Mouse (Mus musculus) T-helper 17 cell (primary cell): ENCODE data around the gene Cd48.
"Not testable (repeated sequence)": the region's sequence is repeated elsewhere in the genome, so short reads cannot be mapped to it uniquely, and the experiment has no call there.

Experiments used
- in situ Hi-C, 2 experiments: fragments of 300-600 bp; cut with MboI, MseI; formaldehyde crosslinking; loops; 1 replicate in 1 of 2; 2 replicates in 1 of 2; pipeline ENCODE4 v1.15.1; 2025; ENCODE audit warnings: high pct_unique_total_duplicates in 2 of 2

Gene Cd48

GRCm38 (mm10) chr1:171693918-171694317, 12.1 kb downstream of the Cd48 start:
- in situ Hi-C loops = loop anchor here in 1 of 2 experiments (5.0 kb wide), 1 partner anchor 77 kb away; no protein-coding TSS in a partner anchor

- in situ Hi-C loops = loop anchor here (5.0 kb wide), 2 partner anchors 42 to 87 kb away; no protein-coding TSS in a partner anchor
Observed at GRCm38 (mm10) chr1:171698983-171699382, 17.2 kb downstream of the Cd48 start.

- in situ Hi-C loops = not testable (repeated sequence)
Observed at GRCm38 (mm10) chr1:171713736-171714135, 31.9 kb downstream of the Cd48 start.

- in situ Hi-C loops = no loop called here
Observed at GRCm38 (mm10) chr1:171715434-171715833, 33.6 kb downstream of the Cd48 start.

GRCm38 (mm10) chr1:171716232-171716631, 34.4 kb downstream of the Cd48 start:
- in situ Hi-C loops = no loop called here

GRCm38 (mm10) chr1:171731195-171731594, 49.4 kb downstream of the Cd48 start:
- in situ Hi-C loops = no loop called here

- in situ Hi-C loops = no loop called here
Observed at GRCm38 (mm10) chr1:171734898-171735297, 53.1 kb downstream of the Cd48 start.

- in situ Hi-C loops = no loop called here
Observed at GRCm38 (mm10) chr1:171748127-171748969, 66.5 kb downstream of the Cd48 start.
